Mouse (Mus musculus) limb, embryonic 11.5 days (tissue): ENCODE data around the gene Hnrnpul1. TPM values are rescaled to one million over a fixed set of nuclear protein-coding genes. Genes with fewer than 3 reads are reported as not detected.

Experiments used
- ATAC-seq: fragments of 200-750 bp; cut with Nextera tagmentation; 2 replicates; pipeline ENCODE4 v1.8.0; 2017; ENCODE audit warnings: low read depth; ENCODE audit not compliant: insufficient number of reproducible peaks, low FRiP score, low TSS enrichment
- DNase-seq: peaks from one replicate; pipeline ENCODE4 v3.0.0-alpha.2; 2015; ENCODE audit warnings: low spot score
- H3K27ac ChIP-seq: fragments of 300-500 bp; sonication (generic); replicated peaks from 2 replicates; pipeline ENCODE4 v1.5.1; 2014; ENCODE audit warnings: low read depth, mild to moderate bottlenecking, low read length
- H3K27me3 ChIP-seq: fragments of 300-500 bp; sonication (generic); 2 replicates; pipeline ENCODE4 v1.6.1; 2014; ENCODE audit warnings: mild to moderate bottlenecking, low read length, mixed read lengths; ENCODE audit not compliant: control insufficient read depth, insufficient read depth
- H3K36me3 ChIP-seq: fragments of 300-500 bp; sonication (generic); 2 replicates; pipeline ENCODE4 v1.6.1; 2014; ENCODE audit warnings: mild to moderate bottlenecking, low read length, moderate library complexity, mixed read lengths; ENCODE audit not compliant: control insufficient read depth, insufficient read depth
- H3K4me1 ChIP-seq: fragments of 300-500 bp; sonication (generic); 2 replicates; pipeline ENCODE4 v1.6.1; 2014; ENCODE audit warnings: low read length, mixed read lengths; ENCODE audit not compliant: control insufficient read depth, insufficient read depth
- H3K4me2 ChIP-seq: fragments of 300-500 bp; sonication (generic); 2 replicates; pipeline ENCODE4 v1.6.1; 2014; ENCODE audit warnings: low read depth, mild to moderate bottlenecking, moderate library complexity; ENCODE audit not compliant: severe bottlenecking
- H3K4me3 ChIP-seq: fragments of 300-500 bp; sonication (generic); 2 replicates; pipeline ENCODE4 v1.5.1; 2014; ENCODE audit warnings: low read depth, low read length
- H3K9ac ChIP-seq: fragments of 300-500 bp; sonication (generic); 2 replicates; pipeline ENCODE4 v1.6.1; 2014; ENCODE audit warnings: mild to moderate bottlenecking, low read length
- H3K9me3 ChIP-seq: fragments of 300-500 bp; sonication (generic); 2 replicates; pipeline ENCODE4 v1.6.1; 2016; ENCODE audit warnings: low read length; ENCODE audit not compliant: control insufficient read depth
- WGBS: fragments of 180-500 bp; shearing (Covaris S2); extraction: QIAGEN DNeasy Blood & Tissue Kit; methylation state at CpG from one replicate; pipeline ENCODE4 v1.1.7; 2014; 5-methylcytosine and 5-hydroxymethylcytosine counted together
- polyA plus RNA-seq: library from polyadenylated mRNA; unstranded; fragments of >200 nt; fragmentation: Nextera tagmentation; extraction: Ambion mirVana; gene quantifications from 2 replicates; pipeline ENCODE4 v1.2.1, GENCODE M21; 2014

Hnrnpul1 gene
- polyA plus RNA-seq, 1 experiment from 2014 or later = 82.9 TPM

GRCm38 (mm10) chr7:25764221-25764620 is 9.7 kb upstream of the Hnrnpul1 start:
- no peaks in the 10 kb centered on the region for H3K4me1 ChIP-seq
- 0 out of 2 replicates have a peak, but pooled peaks cover 3% of the 10 kb centered on the region for H3K36me3 ChIP-seq
- ATAC-seq (no peak), DNase-seq (no peak)
- no peaks in the 10 kb centered on the region for H3K9me3 ChIP-seq
- H3K27ac ChIP-seq = no peak overlapping the region
- 60% methylated on average over 5 of the region's 5 CpGs for WGBS
- H3K4me3 ChIP-seq = no peak overlapping the region
- H3K27me3 ChIP-seq = no peaks in the 10 kb centered on the region
- H3K4me2 ChIP-seq = no peak overlapping the region
- H3K9ac ChIP-seq = no peak overlapping the region

- Histone ChIP-seq H3K27me3 (no peaks in the 10 kb centered on the region), H3K27ac (no peak overlapping the region), H3K9ac (no peak overlapping the region), H3K4me3 (no peak overlapping the region), H3K9me3 (no peaks in the 10 kb centered on the region), H3K4me1 (no peaks in the 10 kb centered on the region), H3K4me2 (no peak overlapping the region), H3K36me3 (0 out of 2 replicates have a peak, but pooled peaks cover under 1% of the 10 kb centered on the region)
- WGBS = 73% methylated on average over 11 of the region's 11 CpGs
- no peak for DNase-seq
- no peak for ATAC-seq
Measured at GRCm38 (mm10) chr7:25763678-25764077, 9.1 kb upstream of the Hnrnpul1 start.

- no peaks in the 10 kb centered on the region for H3K36me3 ChIP-seq
- no peaks in the 10 kb centered on the region for H3K27me3 ChIP-seq
- no peaks in the 10 kb centered on the region for H3K9me3 ChIP-seq
- WGBS = 90% methylated on average over 10 of the region's 10 CpGs
- H3K27ac ChIP-seq = no peak overlapping the region
- H3K9ac ChIP-seq = no peak overlapping the region
- H3K4me1 ChIP-seq = no peaks in the 10 kb centered on the region
- H3K4me3 ChIP-seq = no peak overlapping the region
- no peak for DNase-seq
- no peak for ATAC-seq
- no peak overlapping the region for H3K4me2 ChIP-seq
Measured at GRCm38 (mm10) chr7:25761354-25761753, 6.8 kb upstream of the Hnrnpul1 start.

GRCm38 (mm10) chr7:25756011-25756410 is 1.5 kb upstream of the Hnrnpul1 start:
- Histone ChIP-seq H3K27me3 (no peaks in the 10 kb centered on the region), H3K9ac (peak overlapping the region; percentile 38; the same call in 1 of the 2 replicates), H3K4me2 (peak overlapping the region; percentile 63), H3K36me3 (no peaks in the 10 kb centered on the region), H3K4me1 (peaks cover 9% of the 10 kb centered on the region; the same call in 1 of the 2 replicates), H3K4me3 (peak overlapping the region; percentile 99), H3K27ac (peak overlapping the region; percentile 74), H3K9me3 (no peaks in the 10 kb centered on the region)
- DNase-seq (peak; percentile 93), ATAC-seq (peak; percentile 60)
- 1% methylated on average over 18 of the region's 18 CpGs for WGBS

GRCm38 (mm10) chr7:25755468-25755833 is 894 bp upstream of the Hnrnpul1 start:
- H3K27me3 ChIP-seq = no peaks in the 10 kb centered on the region
- WGBS = under 1% methylated on average over 15 of the region's 15 CpGs
- no peaks in the 10 kb centered on the region for H3K9me3 ChIP-seq
- H3K27ac ChIP-seq = peak overlapping the region; percentile 74
- peak; percentile 45 for ATAC-seq
- peaks cover 9% of the 10 kb centered on the region; the same call in 1 of the 2 replicates for H3K4me1 ChIP-seq
- H3K36me3 ChIP-seq = peaks cover 4% of the 10 kb centered on the region; the same call in 1 of the 2 replicates
- peak; percentile 76 for DNase-seq
- H3K4me2 ChIP-seq = peak overlapping the region; percentile 63
- peak overlapping the region; percentile 38 for H3K9ac ChIP-seq
- peak overlapping the region; percentile 99 for H3K4me3 ChIP-seq

- peak overlapping the region; percentile 93 for H3K27ac ChIP-seq
- H3K4me1 ChIP-seq = peaks cover 9% of the 10 kb centered on the region; the same call in 1 of the 2 replicates
- no peak for ATAC-seq
- peak overlapping the region; percentile 99 for H3K4me3 ChIP-seq
- H3K9ac ChIP-seq = peak overlapping the region; percentile 99
- H3K4me2 ChIP-seq = peak overlapping the region; percentile 72
- no peaks in the 10 kb centered on the region for H3K9me3 ChIP-seq
- no peaks in the 10 kb centered on the region for H3K27me3 ChIP-seq
- H3K36me3 ChIP-seq = peaks cover 7% of the 10 kb centered on the region; the same call in 1 of the 2 replicates
- WGBS = under 1% methylated on average over 30 of the region's 30 CpGs
- DNase-seq = no peak
Measured at GRCm38 (mm10) chr7:25754439-25754737, 169 bp downstream of the Hnrnpul1 start.

- no peaks in the 10 kb centered on the region for H3K27me3 ChIP-seq
- ATAC-seq (peak; percentile 0; the same call in 1 of the 2 replicates), DNase-seq (peak; percentile 25)
- peak overlapping the region; percentile 99 for H3K4me3 ChIP-seq
- H3K4me2 ChIP-seq = peak overlapping the region; percentile 72
- H3K4me1 ChIP-seq = peaks cover 9% of the 10 kb centered on the region; the same call in 1 of the 2 replicates
- peak overlapping the region; percentile 99 for H3K9ac ChIP-seq
- WGBS = under 1% methylated on average over 46 of the region's 46 CpGs
- H3K9me3 ChIP-seq = no peaks in the 10 kb centered on the region
- peaks cover 11% of the 10 kb centered on the region; the same call in 1 of the 2 replicates for H3K36me3 ChIP-seq
- peak overlapping the region; percentile 93 for H3K27ac ChIP-seq
Measured at GRCm38 (mm10) chr7:25753643-25754438, 716 bp downstream of the Hnrnpul1 start.

- Histone ChIP-seq H3K4me3 (peak overlapping the region; percentile 99), H3K4me2 (peak overlapping the region; percentile 72), H3K27ac (no peak overlapping the region), H3K9ac (peak overlapping the region; percentile 99), H3K36me3 (peaks cover 15% of the 10 kb centered on the region; the same call in 1 of the 2 replicates), H3K4me1 (peaks cover 9% of the 10 kb centered on the region; the same call in 1 of the 2 replicates), H3K9me3 (no peaks in the 10 kb centered on the region), H3K27me3 (no peaks in the 10 kb centered on the region)
- no peak for DNase-seq
- ATAC-seq = no peak
Measured at GRCm38 (mm10) chr7:25753076-25753475, 1.5 kb downstream of the Hnrnpul1 start.
